Mouse (Mus musculus): Measurements from ENCODE around the gene Paxx.

The Paxx gene

DNA sequence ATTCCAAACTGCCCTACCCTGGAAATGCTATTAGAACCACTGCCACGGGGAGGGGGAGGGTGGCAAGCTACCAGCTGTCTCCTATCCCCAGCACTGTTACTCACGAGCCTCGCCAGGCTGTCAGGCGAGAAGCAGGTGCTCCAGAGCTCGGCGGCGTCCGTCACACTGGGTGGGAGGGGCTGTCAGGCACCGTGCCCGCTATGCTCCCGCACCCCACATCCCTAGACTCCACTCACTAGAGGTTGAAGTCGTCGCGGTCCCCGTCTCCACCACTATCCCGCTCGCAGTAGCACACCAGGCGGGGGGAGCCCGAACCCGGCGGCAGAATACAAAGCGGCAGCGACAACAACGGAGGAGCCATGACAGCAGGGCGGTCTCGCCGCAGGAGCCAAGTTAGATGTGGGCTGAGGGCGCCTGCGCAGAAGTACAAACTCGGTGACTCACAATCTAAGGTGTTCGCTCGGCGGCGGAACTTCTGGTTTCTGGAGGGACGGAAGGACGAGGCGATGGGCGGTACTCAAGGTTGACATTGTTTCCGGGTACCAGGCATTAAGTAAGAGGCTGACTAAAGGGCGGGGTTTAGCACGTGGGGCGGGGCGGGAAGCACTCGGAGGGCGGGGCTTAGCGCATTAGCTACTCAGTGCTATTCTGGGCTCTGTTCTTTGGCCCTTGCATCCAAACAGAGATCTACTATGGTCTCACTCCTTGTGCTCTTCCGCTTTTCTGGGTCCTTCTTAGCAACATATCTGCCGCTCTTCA is at the start of gene Paxx:
Gene Paxx, minus strand, starts transcription at position 544 of the 759 bp plus-strand sequence.
- peak; percentile 95 for DNase-seq (ENCODE audit: low spot score)

DNA sequence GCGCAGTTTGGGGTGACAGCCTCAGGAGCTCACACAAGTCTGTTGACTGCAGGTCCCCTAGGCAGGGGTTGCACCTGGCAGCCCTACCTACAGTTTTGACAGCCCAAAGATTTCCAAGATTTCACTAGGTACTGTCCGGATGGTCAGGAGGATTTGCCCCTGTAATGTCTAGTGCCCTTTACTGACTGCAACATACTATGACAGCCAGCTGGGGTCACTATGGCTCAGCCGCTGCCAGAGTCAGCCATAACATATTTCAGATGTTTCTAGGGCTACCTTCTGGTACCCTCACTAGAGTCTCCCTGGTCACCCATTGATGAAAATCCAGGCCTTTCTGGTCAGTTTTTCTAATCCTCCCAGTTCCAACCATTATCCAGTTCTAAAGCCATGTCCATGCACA is 49.0 kb upstream of the Paxx start:
- DNase-seq (ENCODE audit: low spot score), result no peak

DNA sequence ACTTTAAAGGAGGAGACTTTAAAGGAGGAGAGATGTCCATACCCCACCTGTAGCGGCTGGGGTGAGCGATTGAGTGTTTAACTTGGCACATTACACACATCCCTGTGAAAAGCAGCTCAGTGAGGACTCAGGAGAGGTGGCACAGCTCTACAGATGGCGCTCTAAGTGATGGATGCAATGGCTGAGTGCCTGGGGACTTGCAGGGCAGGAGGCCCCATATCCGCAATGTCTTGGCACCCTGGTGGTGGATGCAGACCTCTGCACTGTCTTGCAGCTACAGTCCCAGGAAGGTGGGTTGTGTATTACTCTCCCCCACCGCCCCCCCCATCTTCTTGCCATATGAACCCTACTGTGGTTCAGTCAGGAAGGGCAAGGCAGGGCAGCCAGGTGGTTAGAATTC is 46.1 kb upstream of the Paxx start:
- no peak for DNase-seq (ENCODE audit: low spot score)

DNA sequence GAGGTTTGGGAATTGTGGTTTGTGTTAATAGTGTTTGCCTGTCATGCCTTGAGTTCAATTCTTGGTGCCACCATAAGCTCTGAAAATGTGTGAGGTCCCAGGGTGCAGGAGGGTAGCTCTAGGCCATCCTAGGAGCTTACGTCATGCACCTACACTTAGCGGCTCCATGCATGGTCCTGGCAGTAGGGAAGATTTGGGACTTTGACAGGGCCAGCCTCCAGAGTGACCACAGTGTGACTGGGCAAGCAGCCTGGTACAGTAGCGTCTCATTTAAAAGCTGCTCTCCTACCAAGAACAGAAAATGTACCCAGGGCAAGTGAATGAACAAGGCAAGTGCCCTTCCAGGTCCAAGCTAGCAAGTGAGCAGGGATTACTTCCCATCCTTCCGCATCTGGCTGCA is 45.0 kb upstream of the Paxx start:
- no peak for DNase-seq (ENCODE audit: low spot score)

DNA sequence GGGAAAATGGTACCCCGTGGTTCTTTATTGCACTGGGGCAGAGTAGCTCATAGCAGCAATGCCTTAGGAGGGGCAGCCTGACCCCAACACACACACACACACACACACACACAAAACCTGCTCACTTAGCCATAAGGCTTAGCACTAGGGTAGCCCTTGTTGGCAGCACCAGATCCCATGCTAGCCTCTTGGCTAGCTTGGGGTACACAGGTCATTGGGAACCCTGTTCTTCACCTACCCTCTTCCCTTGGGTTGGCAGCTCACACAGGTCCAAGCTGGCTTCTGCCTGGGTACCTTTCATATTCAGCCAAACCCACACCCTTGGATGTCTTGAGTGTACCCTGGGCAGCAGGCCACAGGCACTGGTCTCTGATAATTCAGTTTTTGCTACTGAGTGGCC is 44.1 kb upstream of the Paxx start:
- no peak for DNase-seq (ENCODE audit: low spot score)

DNA sequence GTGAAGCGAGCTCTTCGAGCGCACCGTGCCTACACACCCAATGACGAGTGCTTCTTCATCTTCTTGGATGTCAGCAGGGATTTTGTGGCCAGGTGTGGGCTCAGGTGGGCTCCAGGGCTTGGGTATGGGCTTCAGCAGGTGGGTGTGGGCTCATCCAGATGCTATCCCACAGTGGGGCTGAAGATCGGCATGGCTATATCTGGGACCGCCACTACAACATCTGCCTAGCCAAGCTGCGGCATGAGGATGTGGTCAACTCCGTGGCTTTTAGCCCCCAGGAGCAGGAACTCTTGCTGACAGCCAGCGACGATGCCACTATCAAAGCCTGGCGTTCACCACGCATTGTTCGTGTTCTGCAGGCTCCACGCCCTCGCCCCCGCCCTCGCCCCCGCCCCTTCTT is 43.6 kb upstream of the Paxx start:
- no peak for DNase-seq (ENCODE audit: low spot score)

DNA sequence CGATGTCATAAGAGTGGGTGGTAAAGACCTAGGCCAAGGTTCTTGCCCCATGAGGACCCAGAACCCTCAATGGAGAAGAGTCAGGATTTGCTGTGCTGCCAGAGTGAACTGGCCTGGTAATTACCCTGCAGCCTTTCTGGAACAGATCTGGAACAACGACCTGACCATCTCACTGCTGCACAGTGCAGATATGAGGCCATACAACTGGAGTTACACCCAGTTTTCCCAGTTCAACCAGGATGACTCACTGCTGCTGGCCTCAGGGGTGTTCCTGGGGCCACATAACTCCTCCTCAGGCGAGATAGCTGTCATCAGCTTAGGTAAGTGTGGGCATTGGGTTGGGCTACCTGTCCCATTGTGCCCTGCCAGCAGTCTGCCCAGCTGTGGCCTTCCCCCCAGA is 41.8 kb upstream of the Paxx start:
- DNase-seq (ENCODE audit: low spot score), result no peak

DNA sequence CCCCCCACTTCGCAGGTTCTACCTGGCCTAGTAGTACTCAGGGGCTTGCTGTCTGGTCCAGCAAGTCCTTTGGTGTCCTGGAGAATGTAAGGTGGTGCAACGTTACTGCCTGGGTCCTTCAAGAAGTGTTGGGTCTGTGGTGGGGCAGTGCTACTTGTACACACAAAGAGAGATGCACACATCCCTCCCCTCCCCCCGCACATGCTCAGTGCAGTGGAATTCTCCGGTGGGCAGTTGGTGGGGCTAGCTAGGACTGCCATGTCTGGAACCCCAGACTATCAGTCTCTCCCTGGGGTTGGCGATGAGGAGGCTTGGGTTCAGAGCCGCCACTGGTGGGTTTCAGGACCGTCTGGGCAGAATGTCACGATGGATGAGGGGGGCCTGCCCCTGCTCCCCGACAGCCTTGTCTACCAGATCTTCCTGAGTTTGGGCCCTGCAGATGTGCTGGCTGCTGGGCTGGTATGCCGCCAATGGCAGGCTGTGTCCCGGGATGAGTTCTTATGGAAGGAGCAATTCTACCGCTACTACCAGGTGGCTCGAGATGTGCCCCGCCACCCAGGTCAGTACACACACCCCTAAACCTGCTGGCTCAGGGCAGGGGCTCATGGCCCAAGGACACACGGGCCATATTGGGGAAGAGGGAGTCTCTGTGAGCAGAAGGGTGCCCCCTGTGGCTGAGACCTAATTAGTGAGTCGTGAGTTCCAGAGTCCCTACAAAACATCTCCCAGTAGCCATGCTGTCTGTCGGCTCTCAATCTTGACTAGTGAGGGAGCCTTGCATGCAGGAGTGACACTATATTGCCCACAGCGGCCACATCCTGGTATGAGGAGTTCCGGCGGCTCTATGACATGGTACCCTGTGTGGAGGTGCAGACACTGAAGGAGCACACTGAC is 40.9 kb upstream of the Paxx start, which contains the start of gene C8g:
Gene C8g, minus strand, starts transcription at position 127 of the 894 bp plus-strand sequence.
- DNase-seq (ENCODE audit: low spot score), result no peak

DNA sequence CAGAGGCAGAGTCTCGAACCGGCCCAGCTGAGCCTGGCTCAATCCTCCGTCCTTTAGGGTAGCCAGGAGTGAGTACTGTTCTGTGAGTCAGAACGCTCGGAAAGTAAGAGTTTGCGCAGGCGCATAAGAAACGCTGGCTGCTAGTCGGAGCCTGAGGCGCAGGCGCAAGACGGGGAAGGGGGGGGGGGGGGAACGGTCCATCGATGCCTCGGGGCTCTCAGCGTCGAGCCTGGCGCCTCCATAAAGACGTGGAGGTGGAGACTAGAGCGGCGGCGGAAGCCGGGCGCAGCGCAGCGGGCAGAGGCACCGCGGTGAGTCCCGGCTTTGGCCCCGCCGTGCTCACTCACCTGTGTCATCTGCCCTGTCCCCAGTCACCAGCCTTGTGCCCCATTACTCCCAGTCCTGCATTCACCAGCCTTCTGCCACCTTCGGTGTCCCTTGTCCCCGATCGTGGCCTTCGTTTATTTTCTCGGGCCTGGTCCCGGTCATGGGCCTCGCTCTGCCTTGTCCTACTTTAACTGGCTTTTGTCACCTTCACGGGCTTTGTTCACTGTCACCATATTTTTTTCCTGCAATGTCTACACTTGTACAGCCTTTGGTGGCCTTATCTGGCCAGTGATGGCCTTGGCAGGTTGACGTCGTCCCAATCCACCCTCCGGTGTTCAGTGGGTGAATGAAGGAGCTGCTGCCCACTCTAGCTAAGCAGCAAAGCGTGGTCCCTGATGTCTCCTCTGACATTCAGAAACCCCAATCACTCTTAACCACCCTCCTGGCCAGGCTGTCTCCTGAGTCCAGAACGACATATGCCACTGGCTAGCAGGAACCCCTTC is 39.9 kb upstream of the Paxx start, which contains the start of gene Fbxw5:
Gene Fbxw5, plus strand, starts transcription at position 175 of the 830 bp plus-strand sequence.
- DNase-seq (ENCODE audit: low spot score), result peak; percentile 96

DNA sequence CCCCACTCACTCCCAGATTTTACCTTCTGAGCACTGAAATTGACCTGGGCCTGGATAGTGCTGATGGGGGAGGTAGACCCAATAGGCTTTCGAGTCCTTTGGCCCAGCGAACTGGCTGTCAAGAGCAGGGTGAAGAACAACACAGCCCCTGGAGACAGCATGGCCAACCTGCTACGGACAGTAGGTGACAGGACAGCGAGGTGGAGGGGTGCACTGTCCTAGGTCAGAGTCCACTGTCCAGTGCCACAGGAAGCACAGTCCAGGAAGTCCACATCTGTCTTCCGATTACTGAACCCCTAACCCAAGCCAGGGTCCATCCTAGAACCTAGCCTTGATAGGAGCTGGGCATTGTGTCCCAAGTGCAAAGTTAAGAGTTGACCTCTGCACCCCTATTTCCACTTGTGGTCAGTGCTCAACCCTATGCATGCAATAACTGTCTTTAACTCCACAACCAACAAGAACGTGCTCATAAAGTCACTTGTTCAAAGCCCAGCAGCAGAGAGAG is 39.2 kb upstream of the Paxx start:
- DNase-seq (ENCODE audit: low spot score), result no peak

DNA sequence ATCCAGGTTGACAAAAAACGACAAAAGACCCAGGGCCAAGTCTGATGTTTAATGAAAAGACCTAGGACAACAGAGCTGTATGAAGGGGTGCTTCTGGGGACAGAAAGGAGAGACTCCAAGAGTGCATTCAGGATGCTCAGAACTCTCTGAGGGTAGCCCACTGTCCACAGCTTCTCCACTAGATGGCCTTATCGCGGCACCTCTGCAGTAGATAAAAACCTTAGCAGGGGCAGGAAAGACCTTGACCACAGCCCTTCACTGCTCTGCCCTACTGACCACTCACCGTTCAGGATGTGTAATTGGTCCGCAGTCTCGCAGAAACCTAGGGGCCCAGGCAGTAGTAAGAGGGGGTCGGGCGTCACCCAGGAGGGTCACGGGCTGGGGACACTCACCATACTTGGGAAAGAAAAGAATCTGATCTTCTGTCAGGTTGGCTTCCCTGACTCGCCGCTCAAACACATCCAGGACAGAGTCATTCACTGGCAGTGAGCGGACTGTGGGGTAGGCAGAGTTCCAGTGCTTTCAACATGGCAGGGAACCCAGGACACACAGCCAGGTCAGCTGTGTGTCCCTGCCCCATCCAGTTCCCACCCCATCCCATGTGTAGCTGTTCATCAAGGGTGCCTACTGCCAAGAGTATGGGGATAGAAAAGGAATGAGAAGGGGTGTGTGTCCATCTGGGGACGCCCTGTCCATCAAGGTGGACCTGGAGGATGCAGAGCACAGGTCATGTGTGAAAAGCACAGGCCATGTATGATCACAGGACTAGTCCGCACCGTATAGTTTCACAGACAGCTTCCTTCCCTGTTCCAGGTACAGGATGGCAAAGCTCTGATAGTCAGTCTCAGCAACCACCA is 38.0 kb upstream of the Paxx start:
- no peak for DNase-seq (ENCODE audit: low spot score)

DNA sequence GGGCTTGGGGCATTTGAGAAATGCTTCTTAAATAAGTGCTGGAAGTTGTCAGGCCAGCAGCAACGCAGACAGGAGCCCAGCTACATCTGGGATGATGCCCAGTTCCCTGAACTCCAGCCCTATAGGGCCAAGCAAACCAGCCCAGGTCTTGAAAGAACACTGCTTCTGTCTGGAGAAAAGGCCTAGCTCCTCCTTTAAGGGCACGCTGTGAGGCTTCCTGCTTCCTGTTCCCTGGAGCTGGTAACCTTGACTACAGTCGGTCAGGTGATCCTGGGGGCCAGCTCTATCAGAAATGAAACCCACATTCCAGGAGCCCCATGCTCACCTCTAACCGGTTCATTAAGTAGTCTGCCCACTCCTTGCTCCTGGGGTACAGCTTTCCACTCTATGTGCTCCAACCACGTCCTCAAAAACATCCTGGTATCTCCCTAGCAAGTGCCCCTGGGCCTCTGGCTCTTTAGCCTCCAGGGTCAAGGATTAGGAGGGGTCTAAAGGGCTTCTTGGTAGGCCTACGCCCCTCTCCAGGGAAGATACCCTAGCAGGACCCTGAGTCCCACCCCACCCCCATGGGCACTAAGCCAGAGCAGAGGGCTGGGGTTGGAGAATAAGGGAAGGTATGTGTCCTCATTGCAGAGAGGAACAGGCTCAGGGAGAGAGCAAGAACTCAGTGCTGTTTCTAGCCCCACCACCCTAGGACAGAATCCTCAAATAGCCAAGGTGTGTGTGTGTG is 37.1 kb upstream of the Paxx start:
- DNase-seq (ENCODE audit: low spot score), result no peak

DNA sequence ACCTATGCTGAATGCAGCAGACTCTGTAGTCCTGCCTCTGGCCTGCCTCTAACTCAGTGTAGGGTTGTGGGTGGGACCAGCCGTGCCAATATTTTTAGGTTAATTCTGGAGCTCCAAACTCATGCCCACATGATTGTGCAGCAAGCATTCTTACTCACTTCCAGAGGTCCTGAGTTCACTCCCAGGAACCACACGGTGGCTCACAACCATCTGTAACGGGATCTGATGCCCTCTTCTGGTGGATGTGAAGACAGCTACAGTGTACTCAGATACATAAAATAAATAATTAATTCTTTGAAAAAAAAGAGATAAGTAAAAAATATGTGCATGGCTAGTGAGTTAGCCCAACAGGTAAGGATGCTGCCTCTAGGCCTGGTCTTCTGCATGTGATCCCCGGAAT is 35.6 kb upstream of the Paxx start:
- DNase-seq (ENCODE audit: low spot score), result no peak

DNA sequence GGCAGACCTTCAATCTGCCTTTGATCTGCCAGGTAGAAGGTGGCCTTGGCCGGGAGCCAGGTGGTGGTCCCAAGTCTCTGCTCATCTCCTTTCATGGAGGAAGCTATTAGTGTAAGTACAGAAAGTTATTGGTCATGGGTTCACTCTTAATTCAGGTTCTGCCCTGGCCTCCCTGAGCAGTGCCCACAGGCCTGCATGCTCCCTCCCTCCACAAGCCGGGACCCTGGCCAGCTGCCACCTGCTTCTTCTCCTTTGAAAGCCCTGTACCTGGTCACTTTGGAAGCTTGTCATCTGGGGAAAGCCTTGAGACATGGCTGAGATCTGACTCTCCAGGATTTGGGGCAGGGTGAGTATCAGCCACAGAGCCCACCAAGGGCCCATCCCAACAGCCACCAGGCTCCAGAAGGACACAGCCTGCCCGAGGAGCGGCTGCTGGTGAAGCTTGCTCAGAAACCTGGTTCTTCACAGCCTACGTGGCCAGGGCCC is 32.6 kb upstream of the Paxx start, which contains the start of gene Lcn12:
Gene Lcn12, minus strand, starts transcription at position 436 of the 486 bp plus-strand sequence.
- no peak for DNase-seq (ENCODE audit: low spot score)

DNA sequence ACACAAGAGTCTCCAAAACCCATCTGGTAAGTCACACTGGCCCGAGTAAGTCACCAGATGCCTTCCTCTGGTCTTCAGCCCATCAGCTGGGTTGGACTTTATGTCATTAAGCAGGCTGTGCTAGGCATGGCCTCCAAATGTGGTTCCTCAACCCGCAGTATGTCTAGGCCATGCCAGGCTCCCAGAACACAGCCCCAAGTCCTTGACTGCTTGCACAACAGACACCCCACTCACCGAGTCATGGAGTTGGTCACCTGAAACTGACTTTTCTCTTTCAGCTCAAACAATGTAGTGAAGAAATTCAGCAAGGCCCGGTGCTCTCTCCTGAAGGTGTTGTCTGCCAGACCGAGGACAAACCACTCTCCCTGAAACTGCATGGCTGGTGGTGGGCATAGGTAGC is 32.1 kb upstream of the Paxx start:
- DNase-seq (ENCODE audit: low spot score), result no peak

DNA sequence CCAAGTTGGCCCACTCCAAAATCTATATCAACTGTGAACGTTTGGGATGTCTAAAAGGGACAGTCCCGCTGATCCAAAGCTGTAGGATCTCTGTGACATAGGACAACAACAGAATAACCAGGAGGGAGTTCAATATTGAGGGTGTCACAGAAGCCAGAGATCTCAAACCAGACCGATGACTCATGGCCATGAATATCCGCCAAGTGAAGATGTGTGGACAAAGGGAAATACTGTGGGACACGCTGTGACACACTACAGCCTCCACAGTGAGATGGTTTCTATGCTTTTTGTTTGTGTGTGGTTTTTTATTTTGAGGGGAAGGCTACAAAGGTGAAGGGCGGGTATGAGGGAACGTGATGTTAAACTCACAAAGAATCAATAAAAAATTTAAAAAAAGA is 27.8 kb upstream of the Paxx start:
- DNase-seq (ENCODE audit: low spot score), result no peak

DNA sequence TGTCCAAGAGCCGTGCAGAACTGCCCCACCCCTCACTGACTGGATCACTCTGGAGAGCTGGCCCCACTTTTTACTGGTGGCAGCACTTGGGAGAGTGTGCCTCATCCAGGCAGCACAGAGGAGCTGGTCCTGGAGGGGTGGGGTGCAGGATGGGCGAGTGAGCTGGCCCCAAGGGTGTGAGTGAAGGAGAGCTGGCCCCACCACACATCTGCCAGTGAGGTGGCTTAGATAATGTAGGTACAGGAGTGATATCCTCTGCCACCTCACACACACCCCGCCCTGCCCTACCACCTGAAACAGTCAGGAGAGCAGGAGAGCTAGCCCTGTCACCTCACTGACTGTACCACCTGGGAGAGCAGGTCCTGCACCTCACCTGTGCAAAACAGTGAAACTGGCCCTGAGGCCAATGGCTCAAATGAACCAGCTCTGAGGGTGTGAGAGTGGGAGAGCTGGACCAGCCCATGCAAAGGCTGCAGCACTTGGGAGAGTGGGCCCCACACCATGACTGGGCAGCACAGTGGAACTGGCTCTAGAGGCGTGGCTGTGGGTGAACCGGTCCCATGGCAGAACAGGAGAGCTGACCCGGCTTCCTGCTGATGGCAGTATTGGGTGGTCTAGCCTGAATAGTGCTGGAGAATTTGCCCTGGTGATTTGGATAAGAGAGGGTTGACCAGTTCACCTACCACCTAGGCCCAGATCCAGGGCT is 27.2 kb upstream of the Paxx start:
- DNase-seq (ENCODE audit: low spot score), result no peak

DNA sequence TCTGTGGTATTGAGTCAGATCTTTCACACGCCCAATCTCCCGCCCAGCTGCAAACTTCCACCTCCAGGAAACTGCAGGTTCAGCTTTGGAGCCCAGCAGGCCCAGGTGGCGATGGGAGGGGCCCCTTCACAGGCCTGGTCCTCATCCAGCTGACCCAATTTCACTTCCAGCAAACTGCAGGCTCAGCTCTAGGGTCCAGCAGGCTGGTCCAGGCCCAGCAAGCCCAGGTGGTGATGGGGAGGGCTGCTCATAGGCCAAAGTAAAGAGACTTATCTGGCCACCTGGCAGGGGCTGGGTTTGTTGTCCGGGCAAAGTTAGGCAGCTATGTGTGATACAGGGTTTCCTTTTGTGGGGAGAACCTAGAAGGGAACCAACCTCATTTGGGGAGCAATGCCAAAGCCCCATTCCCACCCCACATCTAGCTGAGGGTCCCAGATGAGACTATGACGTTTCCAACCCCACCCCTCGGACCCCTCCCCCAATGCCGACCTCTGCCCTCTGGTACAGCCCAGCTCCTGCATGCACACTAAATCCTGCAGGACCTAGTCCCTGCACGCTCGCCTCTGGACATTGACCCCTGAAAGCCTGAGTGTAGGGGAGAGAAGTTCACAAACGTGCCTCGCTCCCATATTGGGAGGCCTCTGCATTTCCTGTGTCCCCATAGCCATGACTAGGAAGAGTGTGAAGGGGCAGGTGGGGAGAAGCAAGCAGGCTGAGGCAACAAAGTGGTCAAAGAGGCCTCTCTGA is 24.2 kb upstream of the Paxx start:
- DNase-seq (ENCODE audit: low spot score), result peak; percentile 86

DNA sequence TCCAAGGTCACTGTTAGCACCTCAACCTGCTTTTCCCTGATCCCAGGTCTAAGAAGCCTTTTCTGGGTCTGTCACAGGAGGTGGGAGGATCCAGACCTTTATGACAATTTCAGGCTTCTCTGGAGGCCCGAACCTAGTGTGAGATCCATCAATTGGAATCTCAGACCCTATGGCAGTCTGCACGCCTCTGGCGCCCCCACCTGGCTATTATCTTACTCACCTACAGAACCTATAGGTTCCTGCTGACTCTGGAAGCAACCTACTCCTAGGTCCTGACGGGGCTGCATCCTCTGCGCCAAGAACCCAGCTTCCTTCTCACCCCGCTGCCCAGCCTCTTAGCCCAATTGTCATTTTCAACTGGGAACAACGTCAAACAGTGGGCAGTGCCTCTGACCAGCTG is 22.1 kb upstream of the Paxx start:
- no peak for DNase-seq (ENCODE audit: low spot score)

All from yolk sac, embryonic 10.5 days (tissue).